Mouse (Mus musculus) hindbrain, embryonic 15.5 days (tissue): Measurements from ENCODE around the gene Abca17. TPM values are rescaled to one million over a fixed set of nuclear protein-coding genes. Genes with fewer than 3 reads are reported as not detected.

Experiments used
- ATAC-seq: fragments of 200-750 bp; cut with Nextera tagmentation; 2 replicates; pipeline ENCODE4 v1.8.0; 2017; ENCODE audit warnings: low read depth, moderate number of reproducible peaks, moderate TSS enrichment; ENCODE audit not compliant: low FRiP score
- H3K27ac ChIP-seq: fragments of 300-500 bp; sonication (generic); replicated peaks from 2 replicates; pipeline ENCODE4 v1.5.1; 2015; ENCODE audit warnings: mild to moderate bottlenecking, inconsistent platforms
- H3K27me3 ChIP-seq: fragments of 300-500 bp; sonication (generic); 2 replicates; pipeline ENCODE4 v1.6.1; 2015; ENCODE audit warnings: control low read depth, inconsistent platforms
- H3K36me3 ChIP-seq: fragments of 300-500 bp; sonication (generic); 2 replicates; pipeline ENCODE4 v1.6.1; 2015; ENCODE audit warnings: control low read depth, inconsistent platforms
- H3K4me1 ChIP-seq: fragments of 300-500 bp; sonication (generic); replicated peaks from 2 replicates; pipeline ENCODE4 v1.6.1; 2015; ENCODE audit warnings: control low read depth, inconsistent platforms
- H3K4me2 ChIP-seq: fragments of 300-500 bp; sonication (generic); 2 replicates; pipeline ENCODE4 v1.6.1; 2015; ENCODE audit warnings: moderate library complexity, mild to moderate bottlenecking, inconsistent platforms
- H3K4me3 ChIP-seq: fragments of 300-500 bp; sonication (generic); 2 replicates; pipeline ENCODE4 v1.5.1; 2015; ENCODE audit warnings: mild to moderate bottlenecking, inconsistent platforms
- H3K9ac ChIP-seq: fragments of 300-500 bp; sonication (generic); 2 replicates; pipeline ENCODE4 v1.6.1; 2015; ENCODE audit warnings: inconsistent platforms
- H3K9me3 ChIP-seq: fragments of 300-500 bp; sonication (generic); 2 replicates; pipeline ENCODE4 v1.6.1; 2016; ENCODE audit warnings: control low read depth, inconsistent platforms
- WGBS: fragments of 180-500 bp; shearing (Covaris S2); methylation state at CpG from one replicate; pipeline ENCODE4 v1.1.7; 2015; 5-methylcytosine and 5-hydroxymethylcytosine counted together
- polyA plus RNA-seq: library from polyadenylated mRNA; unstranded; fragments of >200 nt; fragmentation: Nextera tagmentation; extraction: Ambion mirVana; gene quantifications from 2 replicates; pipeline ENCODE4 v1.2.1, GENCODE M21; 2015

Gene Abca17
- polyA plus RNA-seq, 1 experiment from 2014 or later: 0.48 TPM

- no peak for ATAC-seq
- Histone ChIP-seq H3K27ac (no peak overlapping the region), H3K4me2 (no peak overlapping the region), H3K36me3 (no peaks in the 10 kb centered on the region), H3K4me1 (no peaks in the 10 kb centered on the region), H3K4me3 (no peak overlapping the region), H3K27me3 (no peaks in the 10 kb centered on the region), H3K9me3 (no peaks in the 10 kb centered on the region), H3K9ac (no peak overlapping the region)
- WGBS: 80% methylated on average over 4 of the region's 4 CpGs
These were observed 90.4 kb downstream of the Abca17 start for GRCm38 (mm10) chr17:24260516-24260915.

GRCm38 (mm10) chr17:24259702-24260101 is 91.2 kb downstream of the Abca17 start:
- Histone ChIP-seq H3K27ac (no peak overlapping the region), H3K4me1 (no peaks in the 10 kb centered on the region), H3K4me3 (no peak overlapping the region), H3K9ac (no peak overlapping the region), H3K36me3 (no peaks in the 10 kb centered on the region), H3K9me3 (no peaks in the 10 kb centered on the region), H3K27me3 (no peaks in the 10 kb centered on the region), H3K4me2 (no peak overlapping the region)
- WGBS: 85% methylated on average over 5 of the region's 5 CpGs
- ATAC-seq: no peak

- no peaks in the 10 kb centered on the region for H3K27me3 ChIP-seq
- H3K4me3 ChIP-seq: no peak overlapping the region
- 77% methylated on average over 4 of the region's 4 CpGs for WGBS
- H3K4me2 ChIP-seq: no peak overlapping the region
- H3K9ac ChIP-seq: no peak overlapping the region
- ATAC-seq: no peak
- H3K27ac ChIP-seq: no peak overlapping the region
- no peaks in the 10 kb centered on the region for H3K4me1 ChIP-seq
- no peaks in the 10 kb centered on the region for H3K36me3 ChIP-seq
- no peaks in the 10 kb centered on the region for H3K9me3 ChIP-seq
These were observed 91.9 kb downstream of the Abca17 start for GRCm38 (mm10) chr17:24258981-24259380.

GRCm38 (mm10) chr17:24252329-24252728 is 98.5 kb downstream of the Abca17 start:
- 97% methylated on average over 2 of the region's 2 CpGs for WGBS
- no peaks in the 10 kb centered on the region for H3K9me3 ChIP-seq
- H3K27me3 ChIP-seq: no peaks in the 10 kb centered on the region
- H3K36me3 ChIP-seq: peaks cover 8% of the 10 kb centered on the region; the same call in 1 of the 2 replicates
- peak overlapping the region; percentile 72; the same call in 1 of the 2 replicates for H3K4me2 ChIP-seq
- no peak overlapping the region for H3K9ac ChIP-seq
- no peak overlapping the region for H3K27ac ChIP-seq
- H3K4me1 ChIP-seq: peaks cover 16% of the 10 kb centered on the region
- ATAC-seq: no peak
- no peak overlapping the region for H3K4me3 ChIP-seq

- Histone ChIP-seq H3K27ac (peak within 1 kb of the TSS; percentile 75), H3K27me3 (no peaks in the 10 kb centered on the region), H3K9me3 (no peaks in the 10 kb centered on the region), H3K4me2 (peak within 1 kb of the TSS; percentile 72), H3K9ac (peak within 1 kb of the TSS; percentile 62), H3K36me3 (peaks cover 8% of the 10 kb centered on the region; the same call in 1 of the 2 replicates), H3K4me3 (peak within 1 kb of the TSS; percentile 64), H3K4me1 (peaks cover 16% of the 10 kb centered on the region)
- WGBS: under 1% methylated on average over 48 of the region's 48 CpGs
- peak; percentile 100 for ATAC-seq
These were observed 99.4 kb downstream of the Abca17 start, which contains the start of gene Ccnf for GRCm38 (mm10) chr17:24251320-24252069. Ccnf (minus strand) TSS chr17:24251484.

- no peaks in the 10 kb centered on the region for H3K27me3 ChIP-seq
- peak overlapping the region; percentile 68 for H3K27ac ChIP-seq
- peaks cover 16% of the 10 kb centered on the region for H3K4me1 ChIP-seq
- no peak for ATAC-seq
- H3K4me2 ChIP-seq: peak overlapping the region; percentile 72
- H3K4me3 ChIP-seq: peak overlapping the region; percentile 64
- under 1% methylated on average over 32 of the region's 32 CpGs for WGBS
- no peaks in the 10 kb centered on the region for H3K9me3 ChIP-seq
- peaks cover 8% of the 10 kb centered on the region; the same call in 1 of the 2 replicates for H3K36me3 ChIP-seq
- peak overlapping the region; percentile 62 for H3K9ac ChIP-seq
These were observed 99.9 kb downstream of the Abca17 start for GRCm38 (mm10) chr17:24250988-24251319.

- no peak overlapping the region for H3K4me2 ChIP-seq
- peaks cover 16% of the 10 kb centered on the region for H3K4me1 ChIP-seq
- no peaks in the 10 kb centered on the region for H3K27me3 ChIP-seq
- H3K9me3 ChIP-seq: no peaks in the 10 kb centered on the region
- no peak overlapping the region for H3K27ac ChIP-seq
- H3K36me3 ChIP-seq: peaks cover 22% of the 10 kb centered on the region
- H3K9ac ChIP-seq: no peak overlapping the region
- no peak overlapping the region for H3K4me3 ChIP-seq
- no peak for ATAC-seq
- 96% methylated on average over 2 of the region's 2 CpGs for WGBS
These were observed 102.2 kb downstream of the Abca17 start for GRCm38 (mm10) chr17:24248641-24249040.

GRCm38 (mm10) chr17:24244061-24244460 is 106.8 kb downstream of the Abca17 start:
- peaks cover 52% of the 10 kb centered on the region for H3K36me3 ChIP-seq
- WGBS: over 99% methylated on average over 8 of the region's 8 CpGs

GRCm38 (mm10) chr17:24243311-24243969 is 107.4 kb downstream of the Abca17 start:
- no peak overlapping the region for H3K4me3 ChIP-seq
- H3K9ac ChIP-seq: no peak overlapping the region
- no peaks in the 10 kb centered on the region for H3K4me1 ChIP-seq
- H3K27ac ChIP-seq: no peak overlapping the region
- no peak for ATAC-seq
- H3K4me2 ChIP-seq: no peak overlapping the region
- no peaks in the 10 kb centered on the region for H3K9me3 ChIP-seq
- peaks cover 55% of the 10 kb centered on the region for H3K36me3 ChIP-seq
- no peaks in the 10 kb centered on the region for H3K27me3 ChIP-seq
- 89% methylated on average over 4 of the region's 4 CpGs for WGBS

More at GRCm38 (mm10) chr17:24244061-24244460, 106.8 kb downstream of the Abca17 start:
- Histone ChIP-seq H3K4me3 (no peak overlapping the region), H3K4me1 (no peaks in the 10 kb centered on the region), H3K27ac (no peak overlapping the region), H3K27me3 (no peaks in the 10 kb centered on the region), H3K9ac (no peak overlapping the region), H3K9me3 (no peaks in the 10 kb centered on the region), H3K4me2 (no peak overlapping the region)
- ATAC-seq: no peak

GRCm38 (mm10) chr17:24236921-24237320 is 113.9 kb downstream of the Abca17 start:
- ATAC-seq: no peak
- no peak overlapping the region for H3K9ac ChIP-seq
- no peaks in the 10 kb centered on the region for H3K9me3 ChIP-seq
- no peaks in the 10 kb centered on the region for H3K27me3 ChIP-seq
- no peak overlapping the region for H3K27ac ChIP-seq
- no peaks in the 10 kb centered on the region for H3K4me1 ChIP-seq
- H3K4me3 ChIP-seq: no peak overlapping the region
- WGBS: 98% methylated on average over 7 of the region's 7 CpGs
- H3K4me2 ChIP-seq: no peak overlapping the region
- H3K36me3 ChIP-seq: peaks cover 32% of the 10 kb centered on the region

- 97% methylated on average over 1 of the region's 1 CpGs for WGBS
- no peaks in the 10 kb centered on the region for H3K9me3 ChIP-seq
- no peak overlapping the region for H3K27ac ChIP-seq
- H3K4me1 ChIP-seq: no peaks in the 10 kb centered on the region
- peaks cover 32% of the 10 kb centered on the region for H3K36me3 ChIP-seq
- no peak overlapping the region for H3K4me3 ChIP-seq
- no peaks in the 10 kb centered on the region for H3K27me3 ChIP-seq
- no peak for ATAC-seq
- H3K4me2 ChIP-seq: no peak overlapping the region
- no peak overlapping the region for H3K9ac ChIP-seq
These were observed 114.4 kb downstream of the Abca17 start for GRCm38 (mm10) chr17:24236479-24236878.

GRCm38 (mm10) chr17:24227941-24228340 is 122.9 kb downstream of the Abca17 start:
- no peak overlapping the region for H3K4me2 ChIP-seq
- H3K36me3 ChIP-seq: peaks cover 25% of the 10 kb centered on the region
- no peak overlapping the region for H3K4me3 ChIP-seq
- 96% methylated on average over 7 of the region's 7 CpGs for WGBS
- no peaks in the 10 kb centered on the region for H3K4me1 ChIP-seq
- H3K27me3 ChIP-seq: no peaks in the 10 kb centered on the region
- ATAC-seq: no peak
- H3K27ac ChIP-seq: no peak overlapping the region
- no peak overlapping the region for H3K9ac ChIP-seq
- no peaks in the 10 kb centered on the region for H3K9me3 ChIP-seq
